Mouse (Mus musculus) MEL (cell line): ENCODE measurements around the gene Txnrd3. TPM values are rescaled to one million over a fixed set of nuclear protein-coding genes. Genes with fewer than 3 reads are reported as not detected.

Experiments
- polyA plus RNA-seq, 2 experiments: library from polyadenylated mRNA; stranded (reverse) in 1 of 2; unstranded in 1 of 2; fragments of >175 nt in 1 of 2; fragments of >200 nt in 1 of 2; gene quantifications; 2 replicates each; pipeline versions ENCODE4 v1.2.1 to v1.2.4; 2012; ENCODE audit warnings: low replicate concordance in 2 of 2, low read depth in 1 of 2; ENCODE audit not compliant: insufficient read length in 2 of 2, insufficient read depth in 1 of 2, missing spikeins in 1 of 2
- total RNA-seq: library from RNA; depleted of rRNA; stranded (reverse); fragments of 300-350 nt; gene quantifications from 2 replicates; pipeline ENCODE4 v1.2.3, GENCODE M21; 2012; rRNA removed

Gene Txnrd3
- total and polyA plus RNA-seq, 3 experiments = 8.7 to 15.1 TPM; not detected in 1

Other genes starting within 250 kb of the Txnrd3 start
- 49.5 and 53.0 TPM in 2 replicates for gene Chchd6, start 48.3 kb upstream of the Txnrd3 start, total RNA-seq
- gene Chchd6, start 48.3 kb upstream of the Txnrd3 start, polyA plus RNA-seq = 10 to 100 TPM in 1 of 2 experiments, not detected in 1; 74.7 TPM
- not detected in 2 replicates for gene Vmn1r40, start 63.6 kb downstream of the Txnrd3 start, total RNA-seq
- gene Vmn1r40, start 63.6 kb downstream of the Txnrd3 start, polyA plus RNA-seq = not detected
- gene Vmn1r41, start 96.8 kb downstream of the Txnrd3 start, total RNA-seq = not detected in 2 replicates
- gene Vmn1r41, start 96.8 kb downstream of the Txnrd3 start, polyA plus RNA-seq = under 1 TPM in 1 of 2 experiments, not detected in 1; 0.10 TPM
- gene Vmn1r42, start 232.4 kb downstream of the Txnrd3 start, total RNA-seq = not detected in 2 replicates
- gene Vmn1r42, start 232.4 kb downstream of the Txnrd3 start, polyA plus RNA-seq = not detected
- not detected in 2 replicates for gene Vmn1r43, start 232.4 kb downstream of the Txnrd3 start, total RNA-seq
- under 1 TPM in 1 of 2 experiments, not detected in 1; 0.11 TPM for gene Vmn1r43, start 232.4 kb downstream of the Txnrd3 start, polyA plus RNA-seq
- gene Vmn1r44, start 239.7 kb downstream of the Txnrd3 start, total RNA-seq = not detected in 2 replicates
- gene Vmn1r44, start 239.7 kb downstream of the Txnrd3 start, polyA plus RNA-seq = not detected